Mouse (Mus musculus): Measurements from ENCODE around the gene Mat1a.

DNA sequence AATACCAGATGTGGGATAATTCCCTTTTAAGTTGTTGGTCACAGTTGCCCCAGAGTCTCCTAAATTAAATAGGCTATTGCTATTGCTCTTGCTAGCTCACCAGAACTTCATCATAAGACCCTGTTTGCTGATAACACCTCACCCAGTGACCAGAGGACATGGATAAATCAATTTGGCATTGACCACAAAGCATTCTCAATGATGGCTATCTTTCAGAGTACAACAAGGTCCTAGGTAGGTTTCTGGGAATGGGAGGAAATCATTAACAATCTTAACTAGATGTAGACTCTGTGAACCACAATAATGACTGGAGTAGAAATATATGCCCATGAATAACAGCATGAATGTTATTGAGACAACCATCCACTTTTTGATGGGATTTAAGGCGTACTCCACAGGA is 35.9 kb downstream of the Mat1a start:
- TF ChIP-seq CTCF (IDR thresholded peaks at IDR 0.05; ENCODE audit: extremely low read depth, insufficient read depth, insufficient read length, insufficient replicate concordance) (no peak), POLR2A (IDR thresholded peaks at IDR 0.05; ENCODE audit: low read depth, low read length) (no peak)

Data from spleen, adult 2 months (tissue).